In genomic region chr7:92024928-92025327, GRCm38 (mm10) we compare ENCODE assay signal across 16 mouse cellular contexts.
"Had no signal": no experiment of that assay in that cellular context is flagged by ENCODE, and none has a peak within 500 bp of the region (broad histone marks: within the 10 kb centered on the region; RNA-seq: fewer than 3 reads in every experiment).

No protein-coding gene starts in this region.

- H3K27me3 ChIP-seq: neural tube, embryonic 12.5 days; neural tube, embryonic 13.5 days; neural tube, embryonic 15.5 days; stomach, embryonic 15.5 days had no signal

- H3K9me3 ChIP-seq: neural tube, embryonic 12.5 days; neural tube, embryonic 13.5 days; neural tube, embryonic 15.5 days; stomach, embryonic 15.5 days had no signal

- DNase-seq: retina, postnatal 1 day; right cerebral cortex, adult 18-20 months; right cerebral cortex, postnatal 14 days; right cerebral cortex, postnatal 25 days; right cerebral cortex, postnatal 4 days; spleen, adult 18-20 months; thymus, adult 18-20 months; thymus, adult 2 months; thymus, postnatal 14 days; thymus, postnatal 25 days; thymus, postnatal 36 days; thymus, postnatal 4 days had no signal

- H3K27ac ChIP-seq: neural tube, embryonic 12.5 days; neural tube, embryonic 13.5 days; neural tube, embryonic 15.5 days; stomach, embryonic 15.5 days had no signal

- H3K4me1 ChIP-seq: neural tube, embryonic 12.5 days; neural tube, embryonic 15.5 days; stomach, embryonic 15.5 days had no signal

- H3K4me3 ChIP-seq: neural tube, embryonic 12.5 days; neural tube, embryonic 13.5 days; neural tube, embryonic 15.5 days; stomach, embryonic 15.5 days had no signal

- H3K9ac ChIP-seq: neural tube, embryonic 12.5 days; neural tube, embryonic 13.5 days; neural tube, embryonic 15.5 days; stomach, embryonic 15.5 days had no signal

- H3K36me3 ChIP-seq: neural tube, embryonic 12.5 days; neural tube, embryonic 13.5 days; neural tube, embryonic 15.5 days; stomach, embryonic 15.5 days had no signal

- H3K4me2 ChIP-seq: neural tube, embryonic 12.5 days; neural tube, embryonic 13.5 days; neural tube, embryonic 15.5 days; stomach, embryonic 15.5 days had no signal
